ENCODE assay signal across 9 mouse cellular contexts in the genomic region with DNA sequence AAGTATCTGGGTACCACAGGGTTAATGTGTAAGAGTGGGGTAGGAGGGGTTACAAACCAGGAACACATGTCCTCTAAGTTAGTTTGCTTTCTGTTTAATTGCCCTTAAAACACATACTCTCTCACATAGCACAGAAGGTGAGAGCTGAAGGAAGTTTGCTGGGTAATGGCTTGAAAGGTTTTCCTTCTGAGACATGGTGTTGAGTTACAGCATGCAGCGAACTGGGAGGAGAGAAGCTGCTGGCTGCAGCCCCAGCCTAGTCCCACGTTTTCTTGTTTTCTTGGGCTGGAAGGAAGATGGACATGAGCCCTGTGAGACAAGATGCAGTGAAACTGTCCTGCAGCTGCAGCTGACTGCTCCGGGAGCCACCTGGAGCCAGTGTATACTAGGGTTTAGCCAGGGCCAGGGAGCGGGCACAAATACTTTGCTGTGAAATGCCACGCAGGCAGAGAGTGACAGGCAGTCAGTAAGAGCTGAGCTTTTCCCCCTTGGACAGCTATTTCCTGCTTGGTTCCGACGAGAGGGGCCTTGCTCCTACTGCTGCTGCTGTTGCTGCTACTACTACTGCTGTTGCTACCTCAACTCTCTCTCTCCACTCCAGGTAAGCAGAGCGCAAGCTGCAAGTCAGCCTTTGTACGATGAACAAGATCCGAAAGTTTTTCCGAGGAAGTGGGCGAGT. TPM values are rescaled to one million over a fixed set of nuclear protein-coding genes. Genes with fewer than 3 reads are reported as not detected.
DNase-seq lines count a peak whose midpoint lies in the region; ATAC-seq and TF ChIP-seq lines count a peak whose summit lies in the region.
"Had no signal": no experiment of that assay in that cellular context is flagged by ENCODE, and none has a peak within 500 bp of the region (broad histone marks: within the 10 kb centered on the region; RNA-seq: fewer than 3 reads in every experiment).

TSS of gene Galnt5 (plus strand) at position 133 of the 679 bp plus-strand sequence.

- H3K4me2 ChIP-seq in lung, postnatal 0 days (replicated peaks; ENCODE audit: low read depth, low read length) = peak within 1 kb of the TSS; percentile 58
- H3K4me2 ChIP-seq: hindbrain, embryonic 15.5 days had no signal

- TF ChIP-seq CTCF in lung, postnatal 0 days (IDR thresholded peaks at IDR 0.05) = no peak
- no peak for TF ChIP-seq CTCF in cerebellum, adult 2 months (IDR thresholded peaks at IDR 0.05; ENCODE audit: borderline replicate concordance, insufficient read depth, low read depth, low read length)

- no peak for TF ChIP-seq POLR2A in cerebellum, adult 2 months (IDR thresholded peaks at IDR 0.05; ENCODE audit: borderline replicate concordance, insufficient read depth, low read length)

- peak within 1 kb of the TSS; percentile 33 for H3K4me3 ChIP-seq in lung, postnatal 0 days (ENCODE audit: low read depth, low read length)
- H3K4me3 ChIP-seq in cerebellum, adult 2 months (replicated peaks; ENCODE audit: insufficient read depth, low read depth, low read length) = no peak within 1 kb of the TSS
- H3K4me3 ChIP-seq: hindbrain, embryonic 15.5 days had no signal

- intact Hi-C loops in heart, postnatal 14 days (cut with DNase I) = no loop called here

- no peaks in the 10 kb centered on the region for H3K36me3 ChIP-seq in lung, postnatal 0 days (ENCODE audit: insufficient read depth, low read length)
- H3K36me3 ChIP-seq: hindbrain, embryonic 15.5 days had no signal

- DNase-seq in adrenal gland, postnatal 10 days = peak; percentile 3
- DNase-seq in adrenal gland, adult 8-10 months = no peak
- DNase-seq in embryo, embryonic 11 days = peak; percentile 47
- peak; percentile 11 to 12 for DNase-seq in heart, postnatal 14 days
- DNase-seq in lung, postnatal 0 days (ENCODE audit: low spot score) = peak; percentile 51
- DNase-seq in cerebellum, adult 2 months = no peak
- DNase-seq in layer of hippocampus, postnatal 25 days (ENCODE audit: extremely low spot score in 1 of 2, low spot score in 1 of 2) = no peak
- no peak for DNase-seq in retina, postnatal 1 day

- TF ChIP-seq EP300 in lung, postnatal 0 days (IDR thresholded peaks at IDR 0.05) = no peak

- no peaks in the 10 kb centered on the region for H3K27me3 ChIP-seq in lung, postnatal 0 days (replicated peaks; ENCODE audit: insufficient read depth, low read length)
- H3K27me3 ChIP-seq in cerebellum, adult 2 months (ENCODE audit: control insufficient read depth, insufficient read depth, low read length) = no peaks in the 10 kb centered on the region
- H3K27me3 ChIP-seq: hindbrain, embryonic 15.5 days had no signal

- peak; percentile 62 for ATAC-seq in lung, postnatal 0 days

- no peak within 1 kb of the TSS for H3K9ac ChIP-seq in lung, postnatal 0 days (replicated peaks; ENCODE audit: low read depth)
- H3K9ac ChIP-seq: hindbrain, embryonic 15.5 days had no signal

- no peaks in the 10 kb centered on the region; the same call in 1 of the 2 replicates for H3K4me1 ChIP-seq in lung, postnatal 0 days (ENCODE audit: insufficient read depth, low read depth, low read length)
- no peaks in the 10 kb centered on the region for H3K4me1 ChIP-seq in cerebellum, adult 2 months (ENCODE audit: control insufficient read depth, insufficient read depth, low read length)
- H3K4me1 ChIP-seq: hindbrain, embryonic 15.5 days had no signal

- H3K27ac ChIP-seq in lung, postnatal 0 days (ENCODE audit: low read length) = no peak within 1 kb of the TSS; the same call in 1 of the 2 replicates
- no peak within 1 kb of the TSS for H3K27ac ChIP-seq in cerebellum, adult 2 months (ENCODE audit: insufficient read depth, low read length)
- H3K27ac ChIP-seq: hindbrain, embryonic 15.5 days had no signal

- 18% methylated on average over 12 of the region's 12 CpGs for WGBS in lung, postnatal 0 days
- 60% methylated on average over 12 of the region's 12 CpGs for WGBS in cerebellum, adult 2 months

- no peaks in the 10 kb centered on the region for H3K9me3 ChIP-seq in lung, postnatal 0 days (ENCODE audit: low read length)
- H3K9me3 ChIP-seq: hindbrain, embryonic 15.5 days had no signal

RNA-seq across cellular contexts. Expression of gene Galnt5, which starts in this region (rescaled TPM):
- under 1 TPM; 0.27 to 0.45 TPM for total RNA-seq in adrenal gland, postnatal 10 days (2021)
- total RNA-seq in adrenal gland, adult 8-10 months (2022) = not detected
- total RNA-seq in heart, postnatal 14 days (2021) = under 1 TPM; 0.29 to 0.31 TPM
- polyA plus RNA-seq in lung, postnatal 0 days (2015; fragmentation: Nextera tagmentation; extraction: Ambion mirVana) = 0.33 and 0.68 TPM in 2 replicates
- not detected in 2 replicates for polyA plus RNA-seq in cerebellum, adult 2 months (2012; rRNA removed)
- under 1 TPM in 1 of 2 experiments, not detected in 1; 0.07 TPM for total RNA-seq in layer of hippocampus, postnatal 25 days (2021)

Comparison
In these comparisons a context has a peak if more than half of its experiments do, and no peak if none do; other contexts are left out.
1. Peak in DNase-seq in adrenal gland, postnatal 10 days; RNA of the gene not detected or under 1 TPM.
2. Peak in DNase-seq in heart, postnatal 14 days; RNA of the gene not detected or under 1 TPM.
3. Peak in DNase-seq, ATAC-seq, H3K4me3 ChIP-seq and H3K4me2 ChIP-seq in lung, postnatal 0 days; RNA of the gene not detected or under 1 TPM.